Comparison of ENCODE assay signal across 23 mouse cellular contexts in the genomic region with DNA sequence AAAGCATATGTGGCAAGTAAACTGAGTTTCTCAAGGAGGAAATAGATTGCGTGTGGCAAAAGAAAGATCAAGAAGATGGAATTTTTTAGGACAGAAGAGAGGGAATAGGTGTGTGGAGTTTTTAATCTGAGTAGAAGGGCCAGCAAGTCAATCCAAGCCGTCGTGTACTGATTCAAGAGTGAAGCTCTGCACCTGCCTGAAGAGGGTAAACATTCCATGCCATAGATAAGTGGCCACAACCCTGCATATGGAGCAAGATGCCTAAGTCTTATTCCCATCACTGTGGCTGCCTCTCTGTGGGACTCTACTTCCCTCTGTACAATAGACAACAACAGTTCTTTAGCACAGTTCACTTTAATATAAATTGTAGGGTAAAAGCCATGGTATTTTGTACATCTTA.
DNase-seq lines count a peak whose midpoint lies in the region; ATAC-seq and TF ChIP-seq lines count a peak whose summit lies in the region.
"Had no signal": no experiment of that assay in that cellular context is flagged by ENCODE, and none has a peak within 500 bp of the region (broad histone marks: within the 10 kb centered on the region; RNA-seq: fewer than 3 reads in every experiment).

No protein-coding gene starts in this region.

- no peak for TF ChIP-seq EP300 in lung, postnatal 0 days (IDR thresholded peaks at IDR 0.05)
- TF ChIP-seq EP300 in stomach, postnatal 0 days (optimal IDR thresholded peaks at IDR 0.05): no peak

- H3K9me3 ChIP-seq in lung, embryonic 15.5 days: no peaks in the 10 kb centered on the region; the same call in 1 of the 2 replicates
- H3K9me3 ChIP-seq in lung, postnatal 0 days (ENCODE audit: low read length): no peaks in the 10 kb centered on the region
- no peaks in the 10 kb centered on the region for H3K9me3 ChIP-seq in stomach, embryonic 14.5 days (ENCODE audit: control insufficient read depth, low read depth, low read length)
- H3K9me3 ChIP-seq in stomach, postnatal 0 days (ENCODE audit: control insufficient read depth, low read length): no peaks in the 10 kb centered on the region
- H3K9me3 ChIP-seq: embryonic facial prominence, embryonic 13.5 days; forebrain, embryonic 12.5 days had no signal

- no peak for DNase-seq in lung, adult 2 months
- DNase-seq in lung, postnatal 0 days (ENCODE audit: low spot score): peak; percentile 54
- DNase-seq in lung, postnatal 25 days (ENCODE audit: low spot score): no peak
- no peak for DNase-seq in stomach, postnatal 0 days (ENCODE audit: low spot score)
- no peak for DNase-seq in frontal cortex, postnatal 25 days (ENCODE audit: low spot score in 2 of 2)
- DNase-seq: adrenal gland, adult 2 months; adrenal gland, postnatal 10 days; adrenal gland, postnatal 25 days; cerebellum, adult 11 months; cerebellum, adult 18-20 months; cerebellum, adult 8-10 months; cerebellum, adult 9-11 months; cerebellum, postnatal 14 days; cerebellum, postnatal 36 days; embryo, embryonic 11 days had no signal

- no peak for TF ChIP-seq POLR2A in lung, adult 2 months (IDR thresholded peaks at IDR 0.05; ENCODE audit: borderline replicate concordance, extremely low read depth, low read depth, low read length)

- H3K9ac ChIP-seq in lung, embryonic 15.5 days: no peak overlapping the region
- no peak overlapping the region for H3K9ac ChIP-seq in lung, postnatal 0 days (replicated peaks; ENCODE audit: low read depth)
- no peak overlapping the region for H3K9ac ChIP-seq in stomach, embryonic 14.5 days (replicated peaks; ENCODE audit: low read depth, low read length)
- H3K9ac ChIP-seq in stomach, postnatal 0 days (ENCODE audit: low read length): no peak overlapping the region
- H3K9ac ChIP-seq: embryonic facial prominence, embryonic 13.5 days; embryonic facial prominence, embryonic 15.5 days; forebrain, embryonic 12.5 days had no signal

- no peaks in the 10 kb centered on the region for H3K36me3 ChIP-seq in lung, embryonic 15.5 days
- H3K36me3 ChIP-seq in lung, postnatal 0 days (ENCODE audit: insufficient read depth, low read length): no peaks in the 10 kb centered on the region
- no peaks in the 10 kb centered on the region for H3K36me3 ChIP-seq in stomach, embryonic 14.5 days (ENCODE audit: control insufficient read depth, insufficient read depth, low read length)
- H3K36me3 ChIP-seq in stomach, postnatal 0 days (ENCODE audit: control insufficient read depth, insufficient read depth, low read length): no peaks in the 10 kb centered on the region
- H3K36me3 ChIP-seq: embryonic facial prominence, embryonic 13.5 days; embryonic facial prominence, embryonic 15.5 days; forebrain, embryonic 10.5 days; forebrain, embryonic 12.5 days had no signal

- ATAC-seq in lung, embryonic 15.5 days (ENCODE audit: borderline replicate concordance, extremely low read depth, low FRiP score, low TSS enrichment): no peak
- peak; percentile 57; the same call in 1 of the 2 replicates for ATAC-seq in lung, postnatal 0 days
- no peak for ATAC-seq in stomach, embryonic 14.5 days (ENCODE audit: insufficient number of reproducible peaks, insufficient read depth, low FRiP score, low read depth)
- ATAC-seq in stomach, postnatal 0 days (ENCODE audit: low FRiP score, low TSS enrichment): no peak
- ATAC-seq: forebrain, embryonic 14.5 days had no signal

- no peak overlapping the region for H3K4me2 ChIP-seq in lung, embryonic 15.5 days
- H3K4me2 ChIP-seq in lung, postnatal 0 days (replicated peaks; ENCODE audit: low read depth, low read length): no peak overlapping the region
- no peak overlapping the region for H3K4me2 ChIP-seq in stomach, embryonic 14.5 days (replicated peaks; ENCODE audit: low read depth, low read length)
- no peak overlapping the region for H3K4me2 ChIP-seq in stomach, postnatal 0 days (replicated peaks; ENCODE audit: low read depth)
- H3K4me2 ChIP-seq: embryonic facial prominence, embryonic 13.5 days; embryonic facial prominence, embryonic 15.5 days; forebrain, embryonic 12.5 days had no signal

- 54% methylated on average over 3 of the region's 3 CpGs for WGBS in lung, embryonic 15.5 days
- 70% methylated on average over 3 of the region's 3 CpGs for WGBS in lung, adult 2 months
- 65% methylated on average over 3 of the region's 3 CpGs for WGBS in lung, postnatal 0 days
- 65% methylated on average over 3 of the region's 3 CpGs for WGBS in stomach, embryonic 14.5 days
- 58% methylated on average over 3 of the region's 3 CpGs for WGBS in stomach, postnatal 0 days

- H3K4me1 ChIP-seq in lung, embryonic 15.5 days: peaks cover 4% of the 10 kb centered on the region; the same call in 1 of the 2 replicates
- no peaks in the 10 kb centered on the region for H3K4me1 ChIP-seq in lung, adult 2 months (ENCODE audit: control insufficient read depth, insufficient read depth, low read length)
- no peaks in the 10 kb centered on the region; the same call in 1 of the 2 replicates for H3K4me1 ChIP-seq in lung, postnatal 0 days (ENCODE audit: insufficient read depth, low read depth, low read length)
- no peaks in the 10 kb centered on the region for H3K4me1 ChIP-seq in stomach, embryonic 14.5 days (ENCODE audit: control insufficient read depth, insufficient read depth, low read length)
- H3K4me1 ChIP-seq in stomach, postnatal 0 days (replicated peaks; ENCODE audit: control insufficient read depth, insufficient read depth): no peaks in the 10 kb centered on the region
- H3K4me1 ChIP-seq: embryonic facial prominence, embryonic 13.5 days; embryonic facial prominence, embryonic 15.5 days; forebrain, embryonic 10.5 days; forebrain, embryonic 12.5 days had no signal

- H3K27me3 ChIP-seq in lung, embryonic 15.5 days: no peaks in the 10 kb centered on the region
- no peaks in the 10 kb centered on the region for H3K27me3 ChIP-seq in lung, postnatal 0 days (replicated peaks; ENCODE audit: insufficient read depth, low read length)
- H3K27me3 ChIP-seq in stomach, embryonic 14.5 days (ENCODE audit: control insufficient read depth, insufficient read depth, low read length): no peaks in the 10 kb centered on the region
- no peaks in the 10 kb centered on the region for H3K27me3 ChIP-seq in stomach, postnatal 0 days (ENCODE audit: control insufficient read depth, insufficient read depth, low read length)
- H3K27me3 ChIP-seq: embryonic facial prominence, embryonic 13.5 days; embryonic facial prominence, embryonic 15.5 days; forebrain, embryonic 12.5 days had no signal

- no peak overlapping the region for H3K4me3 ChIP-seq in lung, embryonic 15.5 days
- no peak overlapping the region for H3K4me3 ChIP-seq in lung, adult 2 months (replicated peaks; ENCODE audit: extremely low read depth, low read depth, low read length)
- no peak overlapping the region for H3K4me3 ChIP-seq in lung, postnatal 0 days (ENCODE audit: low read depth, low read length)
- H3K4me3 ChIP-seq in stomach, embryonic 14.5 days (ENCODE audit: low read depth, low read length): no peak overlapping the region
- H3K4me3 ChIP-seq in stomach, postnatal 0 days (ENCODE audit: low read depth, low read length): no peak overlapping the region
- H3K4me3 ChIP-seq: embryonic facial prominence, embryonic 13.5 days; embryonic facial prominence, embryonic 15.5 days; erythroblast, embryonic 14.5 days; forebrain, embryonic 10.5 days; forebrain, embryonic 12.5 days had no signal

- no peak for TF ChIP-seq CTCF in lung, adult 2 months (IDR thresholded peaks at IDR 0.05; ENCODE audit: insufficient read depth, low read length)
- no peak for TF ChIP-seq CTCF in lung, postnatal 0 days (IDR thresholded peaks at IDR 0.05)
- TF ChIP-seq CTCF in stomach, postnatal 0 days (IDR thresholded peaks at IDR 0.05; ENCODE audit: low read depth): no peak

- peak overlapping the region; percentile 56; the same call in 1 of the 2 replicates for H3K27ac ChIP-seq in lung, embryonic 15.5 days
- H3K27ac ChIP-seq in lung, postnatal 0 days (ENCODE audit: low read length): no peak overlapping the region
- peak overlapping the region; percentile 52; the same call in 1 of the 2 replicates for H3K27ac ChIP-seq in stomach, embryonic 14.5 days (ENCODE audit: low read length)
- no peak overlapping the region for H3K27ac ChIP-seq in stomach, postnatal 0 days (replicated peaks)
- H3K27ac ChIP-seq: embryonic facial prominence, embryonic 13.5 days; embryonic facial prominence, embryonic 15.5 days; forebrain, embryonic 10.5 days; forebrain, embryonic 12.5 days had no signal

Comparison
In these comparisons a context has a peak if more than half of its experiments do, and no peak if none do; other contexts are left out.
1. H3K27ac ChIP-seq: peak in lung, embryonic 15.5 days (single experiment) and stomach, embryonic 14.5 days (single experiment); none in lung, postnatal 0 days (single experiment) and stomach, postnatal 0 days (single experiment).